In genomic region chr11:60210305-60210724, GRCm38 (mm10) we compare ENCODE assay signal across 8 mouse cellular contexts. TPM values are rescaled to one million over a fixed set of nuclear protein-coding genes. Genes with fewer than 3 reads are reported as not detected.
A peak's percentile ranks its signal among the peaks of the same experiment; 100 is the strongest.
DNase-seq lines count a peak whose midpoint lies in the region; ATAC-seq and TF ChIP-seq lines count a peak whose summit lies in the region.

No protein-coding gene starts in this region.

- under 1% methylated on average over 47 of the region's 47 CpGs for WGBS in hindbrain, embryonic 14.5 days

- H3K9me3 ChIP-seq in hindbrain, embryonic 14.5 days (ENCODE audit: control insufficient read depth, low read length) = no peaks in the 10 kb centered on the region

- H3K27ac ChIP-seq in hindbrain, embryonic 14.5 days = peak overlapping the region; percentile 86

- peak overlapping the region; percentile 67 for H3K9ac ChIP-seq in hindbrain, embryonic 14.5 days

- CTCF ChIA-PET in Patski (lab: Charles Lee) = interaction anchor here (3.9 kb wide), 1 partner anchor 10 kb away, joined by 16 read pairs; no protein-coding TSS in a partner anchor

- peaks cover 60% of the 10 kb centered on the region for H3K4me1 ChIP-seq in hindbrain, embryonic 14.5 days (replicated peaks; ENCODE audit: control insufficient read depth, insufficient read depth, low read length)

- peaks cover 14% of the 10 kb centered on the region for H3K36me3 ChIP-seq in hindbrain, embryonic 14.5 days (replicated peaks; ENCODE audit: control insufficient read depth, insufficient read depth)

- no peak for DNase-seq in Patski (ENCODE audit: low read depth, low spot score)
- peak; percentile 77 to 87 for DNase-seq in cerebellum, postnatal 25 days
- DNase-seq in frontal cortex, postnatal 25 days (ENCODE audit: low spot score in 2 of 2) = peak; percentile 67 to 72
- peak; percentile 89 for DNase-seq in hindbrain, embryonic 14.5 days (ENCODE audit: low spot score)
- peak; percentile 81 to 88 for DNase-seq in layer of hippocampus, postnatal 36 days
- DNase-seq in lung, postnatal 25 days (ENCODE audit: low spot score) = peak; percentile 96
- peak; percentile 78 for DNase-seq in retina, adult 2 months (ENCODE audit: low read depth, low spot score)
- DNase-seq in thymus, postnatal 36 days = peak; percentile 97 to 98

- ATAC-seq in Patski = peak; percentile 27
- peak; percentile 78 for ATAC-seq in hindbrain, embryonic 14.5 days (ENCODE audit: low FRiP score)

- peak overlapping the region; percentile 45 for H3K4me3 ChIP-seq in hindbrain, embryonic 14.5 days (replicated peaks; ENCODE audit: low read length)

- in situ Hi-C loops in Patski (cut with MboI; ENCODE audit: low pct_unique_long_range_greater_than_20kb) = no loop called here

- H3K27me3 ChIP-seq in Patski = no peaks in the 10 kb centered on the region
- H3K27me3 ChIP-seq in hindbrain, embryonic 14.5 days (ENCODE audit: control insufficient read depth, insufficient read depth, low read length) = no peaks in the 10 kb centered on the region

- H3K4me2 ChIP-seq in hindbrain, embryonic 14.5 days (replicated peaks) = peak overlapping the region; percentile 75

- TF ChIP-seq CTCF in Patski (IDR thresholded peaks at IDR 0.05) = no peak

- POLR2A ChIA-PET in Patski (lab: Charles Lee) = interaction anchor here (0.9 kb wide), 1 partner anchor 12 kb away, joined by 3 read pairs; no protein-coding TSS in a partner anchor

RNA-seq across cellular contexts. Expression of gene Srebf1, which starts 12.1 kb away (rescaled TPM):
- 65.4 TPM for polyA plus RNA-seq in Patski (2021)
- 37.3 and 40.3 TPM in 2 replicates for polyA plus RNA-seq in hindbrain, embryonic 14.5 days (2014; fragmentation: Nextera tagmentation; extraction: Ambion mirVana)
- 10 to 100 TPM; 47.1 to 56.2 TPM for total RNA-seq in layer of hippocampus, postnatal 36 days (2021)
